Mouse (Mus musculus): ENCODE measurements around the gene Tbc1d24.

Gene Tbc1d24

DNA sequence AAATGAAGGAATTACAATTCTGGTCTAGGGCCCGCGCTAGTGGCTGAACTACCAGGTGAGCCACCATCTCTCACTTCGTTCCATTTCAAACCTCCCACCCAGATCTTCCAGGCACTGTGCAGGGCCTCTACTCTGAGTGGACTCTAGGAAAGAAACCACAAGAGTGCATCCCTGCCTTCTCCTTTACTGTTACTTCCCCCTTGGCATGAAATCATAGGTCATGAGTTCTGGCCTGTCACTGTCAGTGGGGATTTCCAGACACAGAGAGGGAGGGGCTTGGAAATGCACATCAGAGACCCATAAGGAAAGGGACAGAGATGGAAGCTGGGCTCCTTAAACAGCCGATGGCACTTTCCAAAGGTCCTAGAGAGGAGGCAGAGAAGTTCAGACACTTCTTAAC, 33.6 kb downstream of the Tbc1d24 start:
- DNase-seq: peak in 1 of 2 experiments; percentile 27

DNA sequence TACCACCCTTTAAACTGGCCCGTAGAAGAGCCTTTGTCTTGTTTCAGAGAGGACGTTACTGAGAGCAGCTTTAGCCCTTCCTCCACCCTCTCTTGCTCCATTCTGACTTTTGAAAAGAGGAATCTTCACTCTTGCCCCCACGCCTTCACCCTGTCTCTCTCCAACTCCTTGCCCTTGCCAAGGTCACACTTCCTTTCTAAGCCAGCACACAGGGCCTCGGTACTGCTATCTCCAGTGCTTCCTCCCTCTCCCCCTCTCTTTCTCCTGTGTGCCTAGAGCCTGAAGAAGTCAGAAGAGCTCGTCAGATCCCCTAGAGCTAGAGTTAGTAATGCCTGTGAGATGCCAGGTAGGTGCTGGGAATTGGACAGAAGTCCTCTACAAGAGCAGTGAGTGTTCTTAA, 34.6 kb downstream of the Tbc1d24 start:
- no peak for DNase-seq

DNA sequence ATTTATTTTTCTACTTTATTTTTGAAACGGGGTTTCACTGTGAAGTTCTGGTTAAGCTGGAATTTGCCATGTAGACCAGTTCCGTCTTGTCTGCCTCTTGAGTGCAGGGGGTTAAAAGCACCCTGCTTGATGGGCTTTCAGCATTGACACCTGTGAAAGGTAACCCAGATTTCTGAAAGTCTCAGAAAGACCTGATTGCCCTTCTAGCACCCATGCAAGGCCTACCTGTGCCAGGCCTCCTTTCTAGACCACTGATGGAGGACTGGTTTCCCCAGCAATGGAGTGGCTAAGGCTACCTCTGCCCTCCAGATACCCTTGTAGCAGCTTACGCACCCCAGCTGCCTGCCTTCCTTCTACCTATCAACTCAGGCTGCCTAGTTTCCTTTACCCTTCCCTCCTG, 35.2 kb downstream of the Tbc1d24 start:
- no peak for DNase-seq

DNA sequence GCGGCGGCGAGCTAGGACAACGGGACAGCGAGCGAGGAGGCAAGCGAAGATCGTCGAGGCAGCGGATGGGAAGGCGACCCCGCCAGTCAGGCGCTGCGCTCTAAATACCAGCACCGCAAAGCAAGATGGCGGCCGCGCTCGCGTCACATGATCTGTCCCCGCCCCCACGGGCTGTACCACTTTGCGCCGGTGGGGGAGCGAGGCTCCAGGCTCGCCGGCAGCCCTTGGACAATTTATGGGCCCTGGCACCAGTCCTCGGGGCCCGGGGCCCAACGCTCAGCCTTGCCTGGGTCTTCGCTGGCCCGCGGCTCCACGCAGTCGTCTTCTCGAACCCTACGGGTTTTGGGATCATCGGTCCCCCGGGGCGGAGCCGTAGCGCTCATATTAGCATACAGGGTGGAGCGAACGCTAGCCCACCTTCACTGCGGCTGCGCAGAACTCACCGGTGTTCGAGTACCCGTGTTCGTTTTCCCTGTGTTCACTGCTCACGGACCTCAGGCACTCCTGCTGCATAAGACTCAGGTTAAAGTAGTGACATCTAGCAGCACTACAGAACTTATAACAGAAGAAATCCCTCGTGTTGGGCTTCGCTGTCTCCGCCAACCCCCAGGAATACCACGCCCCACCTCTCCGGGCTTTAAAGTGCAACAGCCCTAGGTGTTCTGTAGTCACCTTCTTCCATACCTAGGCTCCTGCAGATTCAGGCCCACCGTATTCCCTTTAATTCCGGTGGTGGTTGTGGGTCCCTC, 35.9 kb downstream of the Tbc1d24 start, which contains the start of gene Atp6v0c:
Gene Atp6v0c (minus strand): TSS at position 386 of the 749 bp plus-strand sequence.
- peak; percentile 95 for DNase-seq

DNA sequence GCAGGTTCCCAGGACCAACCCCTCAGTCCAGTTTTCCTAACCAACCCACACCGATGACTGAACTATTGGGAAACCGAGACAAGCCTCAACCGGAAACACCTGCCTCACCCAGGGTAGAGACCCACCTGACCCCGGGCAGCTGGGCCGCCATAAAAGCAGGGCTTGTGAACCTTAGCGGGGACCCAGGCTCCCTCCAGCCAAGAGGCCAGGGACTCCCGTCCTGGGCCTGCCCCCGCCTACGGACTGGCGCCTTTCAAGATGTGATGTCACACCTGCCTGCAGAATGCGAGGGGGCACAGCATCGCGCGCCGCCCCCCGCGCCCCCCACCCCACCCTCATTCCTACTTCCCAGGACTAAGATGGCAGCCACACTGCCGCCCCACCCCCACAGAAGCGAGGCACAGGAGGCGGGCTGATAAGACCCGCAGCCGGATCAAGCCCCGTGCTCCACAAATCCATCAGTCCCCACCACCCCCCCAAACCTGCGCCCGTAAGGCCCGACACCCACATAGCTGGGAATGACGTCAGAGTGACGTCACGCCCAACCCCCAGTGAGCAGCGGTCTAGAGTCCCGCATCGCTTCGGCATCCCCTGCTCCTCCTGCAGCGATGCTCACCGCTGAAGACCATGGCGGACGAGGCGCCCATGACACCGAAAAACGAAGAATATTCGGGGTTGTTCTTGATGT, 36.6 kb downstream of the Tbc1d24 start:
- DNase-seq: peak; percentile 57 to 63

DNA sequence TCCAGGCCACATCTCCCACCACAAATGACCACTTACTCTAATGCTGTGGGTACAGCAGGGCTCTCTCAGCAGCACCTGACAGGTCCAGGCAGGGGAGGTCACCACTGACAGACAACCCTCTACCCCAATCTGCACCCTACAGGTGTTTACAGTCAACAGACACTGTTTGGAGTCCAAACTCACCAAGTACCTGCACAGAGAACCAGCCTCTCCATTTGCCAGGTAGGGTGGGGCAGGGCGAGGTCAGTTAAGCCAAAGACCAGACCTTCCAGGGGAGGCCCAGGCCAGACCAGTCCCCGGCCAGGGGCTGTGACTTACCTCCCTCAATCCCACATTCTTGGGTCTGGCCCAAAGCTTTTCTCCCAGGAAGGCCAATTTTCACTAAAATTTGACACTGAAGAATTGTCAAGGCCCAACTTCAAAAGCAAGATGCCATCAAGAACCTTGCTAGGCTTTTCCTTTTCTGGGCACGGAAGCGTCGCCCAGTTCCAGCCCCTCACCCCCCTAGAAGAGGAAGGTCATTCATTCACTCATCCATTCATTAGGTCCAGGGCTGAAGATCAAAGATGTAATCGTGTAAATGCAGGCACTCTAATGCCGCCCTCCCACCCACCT, 37.4 kb downstream of the Tbc1d24 start:
- no peak for DNase-seq

DNA sequence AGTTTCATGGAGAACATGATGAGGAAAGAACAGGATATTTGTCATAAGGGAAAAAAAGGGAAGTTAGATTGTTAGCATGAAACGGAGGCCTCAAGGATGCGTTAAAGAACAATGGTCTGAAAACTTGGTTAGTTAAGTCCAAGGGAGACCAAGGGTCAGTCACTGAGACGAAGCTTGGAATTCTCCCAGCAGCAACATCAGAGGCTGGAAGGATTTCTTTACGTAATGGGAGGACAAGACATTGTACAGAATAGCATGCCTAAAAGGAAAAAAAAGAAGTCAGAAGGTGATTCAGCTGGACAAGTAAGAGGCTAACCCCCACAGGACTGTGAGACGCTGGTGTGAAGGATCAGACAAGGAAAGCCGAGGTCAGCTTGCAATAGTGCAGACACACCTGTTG, 38.2 kb downstream of the Tbc1d24 start:
- no peak for DNase-seq

DNA sequence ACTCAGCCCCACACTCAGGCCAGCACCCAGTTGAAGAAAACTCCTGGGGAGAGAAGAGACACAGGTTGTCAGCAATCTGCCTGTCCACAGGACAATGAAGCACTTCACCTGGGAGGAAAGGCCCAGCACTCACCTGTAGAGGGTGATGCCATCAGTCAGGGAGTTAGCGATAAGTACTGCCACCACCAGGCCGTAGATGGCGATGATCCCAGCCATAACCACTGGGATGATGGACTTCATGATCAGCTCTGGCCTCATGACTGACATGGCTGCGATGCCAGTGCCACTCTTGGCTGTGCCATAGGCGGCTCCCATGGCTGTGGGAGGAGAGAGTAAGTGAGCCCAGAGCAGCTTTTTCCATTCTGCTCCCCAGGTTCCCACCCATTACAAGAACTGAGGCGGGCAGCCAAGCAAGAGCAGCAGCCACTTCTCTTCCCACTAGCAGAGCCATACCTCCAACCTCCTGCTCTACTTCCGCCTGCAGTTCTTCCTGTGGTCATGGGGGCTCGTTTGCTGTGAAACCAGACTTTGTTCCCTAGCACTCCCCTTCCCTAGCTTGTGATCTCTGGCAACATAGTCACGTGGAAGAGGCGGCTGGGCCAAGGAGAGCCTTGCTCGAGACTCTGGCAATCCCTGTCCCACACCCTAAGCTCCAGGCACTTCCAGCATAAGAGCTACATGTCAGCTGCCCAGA, 40.6 kb downstream of the Tbc1d24 start:
- DNase-seq: peak; percentile 44 to 57

DNA sequence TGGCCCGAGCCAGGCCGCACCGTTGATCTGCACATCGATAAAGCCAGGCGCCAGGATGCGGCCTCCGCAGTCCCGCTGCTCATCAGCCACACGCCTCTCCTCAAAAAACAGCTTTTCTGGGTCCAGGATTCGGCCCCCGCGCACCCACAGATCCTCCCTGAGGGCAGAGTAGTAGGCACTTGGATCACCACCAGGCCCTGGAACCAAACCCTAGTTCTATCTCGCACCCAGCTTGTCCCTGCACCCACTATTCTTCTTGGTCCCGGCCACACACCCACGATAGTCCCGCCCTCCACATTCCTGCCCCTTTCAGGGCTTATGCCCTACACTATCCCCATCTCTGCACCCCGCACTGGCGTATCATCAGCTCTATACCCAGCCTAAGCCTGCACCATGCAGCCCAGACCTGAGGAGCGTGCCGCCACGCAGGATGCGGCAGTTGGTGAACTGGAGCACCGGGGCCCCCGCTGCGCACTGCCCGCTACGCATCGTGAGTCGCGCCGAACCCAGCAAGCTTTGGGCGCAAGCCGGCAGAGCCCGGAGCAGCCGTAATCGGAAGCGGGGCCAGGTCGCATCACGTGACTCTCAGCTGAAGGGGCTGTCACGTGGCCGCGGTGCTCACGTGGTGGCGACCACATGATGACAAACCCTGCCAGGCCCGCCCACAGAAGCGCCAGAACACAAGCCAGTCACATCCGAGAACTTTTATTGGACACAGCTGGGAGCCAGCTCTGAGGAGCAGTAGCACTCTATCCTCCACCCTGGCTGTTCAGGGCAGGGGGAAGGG, 42.0 kb downstream of the Tbc1d24 start, which contains the start of gene Amdhd2:
Gene Amdhd2 (minus strand): TSS at position 591 of the 787 bp plus-strand sequence.
- DNase-seq: peak; percentile 94 to 96

DNA sequence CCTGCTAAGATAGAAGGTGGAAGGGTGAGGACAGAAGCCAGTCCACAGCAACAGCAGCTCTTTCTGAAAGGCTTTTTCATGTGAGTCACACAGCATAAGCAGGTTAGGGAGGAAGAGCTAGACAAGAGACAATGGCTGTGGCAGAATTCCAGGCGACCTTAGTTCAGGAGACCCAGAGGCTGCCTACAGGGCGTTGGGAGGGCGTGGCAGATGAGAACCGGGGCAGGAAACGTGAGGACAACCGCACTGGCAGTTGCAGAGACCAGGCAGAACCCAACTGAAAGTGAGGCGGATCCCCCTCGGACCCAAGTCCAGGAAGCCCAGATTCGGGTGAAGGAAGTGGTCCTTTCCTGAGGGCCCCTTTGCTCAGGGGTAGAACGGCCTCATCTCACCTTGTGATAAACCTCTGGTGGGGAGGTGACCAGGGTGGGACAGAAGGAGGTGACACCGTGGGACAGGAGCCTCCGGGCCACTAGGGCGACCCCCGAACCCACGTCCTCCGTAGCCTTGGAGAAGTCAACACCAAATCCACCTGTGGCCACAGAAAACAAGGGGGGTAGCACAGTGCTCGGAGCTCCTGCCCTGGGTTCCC, 42.7 kb downstream of the Tbc1d24 start:
- DNase-seq: peak; percentile 47 to 54

DNA sequence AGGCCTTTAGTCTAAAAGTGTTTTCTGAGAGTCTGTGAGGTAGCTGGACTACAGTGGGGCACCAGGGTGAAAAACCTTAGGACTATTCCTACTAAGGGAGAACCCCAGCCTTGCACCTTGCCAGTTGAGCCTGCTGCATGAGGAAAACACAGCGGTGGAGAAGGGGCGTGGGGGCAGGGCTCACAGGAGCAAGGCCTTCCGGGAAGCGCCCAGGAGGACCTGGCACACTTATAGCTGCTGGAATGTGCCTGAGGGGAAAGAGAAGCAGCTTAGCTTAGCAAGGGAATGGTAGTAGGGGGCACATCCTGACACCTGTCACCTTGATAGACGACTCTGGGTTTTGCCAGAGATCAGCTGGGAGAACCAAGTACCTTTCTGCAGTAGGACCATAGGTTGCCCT, 43.9 kb downstream of the Tbc1d24 start:
- DNase-seq: peak; percentile 46 to 53

DNA sequence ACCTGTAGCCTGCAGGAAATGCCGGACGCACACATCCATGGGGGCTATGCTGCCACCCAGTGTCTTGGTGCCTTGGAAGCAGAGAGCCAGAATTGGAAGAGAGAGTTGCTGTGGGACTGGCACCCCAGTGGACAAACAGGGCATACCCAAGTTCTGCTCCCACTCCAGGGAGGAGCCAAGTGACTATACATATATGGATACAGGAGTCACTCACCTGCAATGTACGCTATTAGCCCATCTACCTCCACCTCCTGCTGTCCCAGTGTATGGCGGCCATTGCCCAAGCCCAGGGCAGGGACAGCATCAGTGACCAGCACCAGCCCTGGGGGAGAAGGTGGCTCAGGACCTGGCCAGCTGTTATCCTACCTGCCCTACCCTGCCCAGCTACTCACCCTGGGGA, 47.8 kb downstream of the Tbc1d24 start:
- DNase-seq: no peak

DNA sequence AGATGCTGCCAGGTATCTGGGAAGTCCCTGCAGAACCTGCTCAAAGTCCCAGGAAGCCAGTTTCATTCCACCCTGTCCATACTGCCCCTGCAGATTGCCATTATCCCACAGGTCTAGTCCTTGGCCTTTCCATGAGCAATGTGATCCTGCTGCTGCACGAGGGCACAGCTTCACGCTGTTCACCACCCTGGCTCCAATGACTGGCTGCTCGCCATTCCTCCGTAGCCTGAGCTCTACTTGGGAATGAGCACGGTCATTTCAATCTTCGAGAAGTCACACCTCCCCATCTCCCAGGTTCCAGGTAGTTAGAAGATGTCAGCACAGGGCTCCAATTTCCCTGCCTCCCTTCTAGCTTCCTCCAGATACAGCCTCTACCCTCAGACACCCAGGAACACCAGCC, 48.2 kb downstream of the Tbc1d24 start:
- DNase-seq: no peak

DNA sequence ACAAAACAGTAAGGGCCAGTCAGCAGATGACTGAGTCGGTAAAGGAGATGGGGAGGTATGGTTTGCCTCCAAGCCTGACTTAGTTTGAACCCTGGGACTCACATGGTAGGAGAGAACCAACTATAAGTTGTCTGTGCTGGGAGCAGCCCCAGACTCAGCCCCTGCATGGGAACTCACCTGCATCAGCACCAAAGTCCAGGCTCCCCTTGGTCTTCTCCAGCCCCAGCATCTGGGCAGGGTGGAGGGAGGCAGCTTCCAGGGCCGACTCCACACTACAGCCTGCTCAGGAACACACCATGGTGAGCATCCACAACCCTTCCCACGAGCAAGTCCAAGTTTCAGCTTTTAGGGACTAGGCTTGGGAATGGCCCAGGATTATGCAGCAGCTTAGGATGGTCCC, 49.0 kb downstream of the Tbc1d24 start:
- DNase-seq: no peak

DNA sequence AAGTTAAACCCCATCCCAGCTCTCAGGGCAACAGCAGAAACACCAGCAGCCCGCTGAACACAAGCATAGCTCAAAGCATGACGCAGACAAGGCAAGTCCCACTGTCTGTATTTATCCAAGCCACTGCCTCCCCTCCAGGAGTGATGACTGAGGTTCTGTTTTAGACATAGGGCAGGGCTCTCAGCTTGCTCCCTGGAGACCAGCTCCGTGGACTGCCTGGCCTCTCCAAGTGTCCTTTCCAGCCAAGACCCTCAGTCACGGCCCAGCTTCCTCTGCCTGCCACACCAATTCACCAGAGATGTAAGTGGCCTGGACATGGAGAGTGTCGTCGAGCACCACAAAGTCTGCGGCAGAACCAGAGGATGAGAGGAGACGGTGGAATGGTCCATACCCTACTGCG, 49.6 kb downstream of the Tbc1d24 start:
- no peak for DNase-seq

DNA sequence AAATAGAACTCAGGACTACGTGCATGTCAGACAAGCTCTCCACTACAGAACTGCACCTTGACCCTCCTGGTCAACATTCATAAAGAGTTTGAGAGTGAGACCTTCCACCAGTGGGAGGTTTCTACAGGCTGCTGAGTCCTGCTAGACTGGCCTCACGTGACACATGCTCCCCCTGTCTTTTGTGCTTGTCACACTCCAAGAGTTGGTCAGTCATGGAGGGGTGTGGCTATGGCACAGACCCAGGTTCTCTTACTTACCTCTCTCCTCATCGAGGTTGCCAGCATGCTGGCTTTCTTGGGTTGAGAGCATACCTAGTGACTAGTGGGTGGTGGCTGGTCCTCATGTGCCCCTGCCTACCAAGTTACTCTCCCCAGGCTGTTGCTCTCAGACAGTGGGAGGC, 50.9 kb downstream of the Tbc1d24 start:
- DNase-seq: peak; percentile 73 to 81

DNA sequence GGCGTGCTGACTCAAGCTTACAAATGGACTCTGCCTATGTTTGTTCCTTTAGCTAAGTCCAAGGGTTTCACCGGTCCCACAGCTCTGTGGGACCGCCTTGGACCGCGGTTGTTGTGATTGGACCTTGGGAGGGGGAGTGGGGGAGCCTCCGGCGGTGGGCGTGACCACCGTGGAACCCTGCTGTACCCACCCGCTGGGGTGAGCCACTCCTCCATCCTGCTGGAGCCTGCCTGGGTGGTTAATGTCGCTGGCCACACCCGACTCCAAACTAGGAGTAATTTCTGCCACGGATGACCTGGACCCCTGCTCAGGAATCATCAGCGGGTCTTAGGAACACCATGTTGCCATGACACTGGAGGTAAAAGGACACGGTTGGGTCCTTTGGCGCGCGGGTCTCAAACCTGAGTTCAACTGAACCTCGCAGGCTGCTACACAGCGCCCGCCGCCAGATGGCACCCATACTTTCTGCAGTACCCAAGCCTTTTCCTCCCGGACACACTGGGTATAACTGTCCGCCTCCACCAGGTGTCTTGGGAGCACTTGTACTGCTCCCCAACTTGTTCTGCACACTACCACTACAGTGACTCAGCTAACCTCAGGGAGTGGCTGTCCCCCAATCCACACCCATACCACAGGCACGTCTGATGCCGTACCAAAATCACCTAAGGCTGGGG, 53.3 kb downstream of the Tbc1d24 start:
- DNase-seq: peak; percentile 84 to 89

DNA sequence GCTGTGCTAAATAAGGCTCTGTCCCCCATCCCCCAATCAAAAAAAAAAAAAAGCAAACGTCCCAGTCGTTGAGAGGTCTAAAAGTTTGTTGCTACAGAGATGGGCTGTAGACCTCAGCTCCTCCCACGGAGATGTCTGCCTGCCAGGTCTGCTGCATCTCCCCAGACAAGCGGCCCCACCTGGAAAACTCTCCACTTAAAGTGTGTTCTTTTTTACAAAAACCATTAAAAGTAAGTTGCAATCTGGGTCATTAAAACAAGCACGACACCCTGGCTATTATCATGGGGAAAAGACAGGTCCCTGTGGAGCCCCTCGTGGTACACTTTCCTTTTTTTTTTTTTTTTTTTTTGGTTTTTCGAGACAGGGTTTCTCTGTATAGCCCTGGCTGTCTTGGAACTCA, 54.0 kb downstream of the Tbc1d24 start:
- no peak for DNase-seq

DNA sequence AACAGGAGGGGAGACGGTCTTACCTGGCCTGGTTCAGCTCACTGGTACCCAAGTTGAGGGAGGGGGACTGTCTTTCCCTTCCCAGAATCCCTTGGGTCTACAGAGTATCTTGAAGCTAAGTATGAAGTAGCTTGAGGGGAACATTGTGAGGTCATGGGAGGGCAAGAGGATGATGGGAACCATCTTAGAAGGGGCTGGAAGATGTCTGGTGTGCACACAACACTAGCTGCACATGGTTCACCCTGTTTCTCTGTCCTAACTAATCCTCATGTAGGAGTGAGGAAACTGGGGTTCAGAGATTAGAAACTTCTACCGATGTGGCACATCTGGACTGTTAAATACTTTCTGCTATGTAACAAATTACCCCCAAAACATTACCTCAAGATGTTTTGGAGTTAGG, 54.5 kb downstream of the Tbc1d24 start, which contains the start of gene Pdpk1:
Gene Pdpk1 (minus strand): TSS at position 101 of the 400 bp plus-strand sequence.
- DNase-seq: no peak

DNA sequence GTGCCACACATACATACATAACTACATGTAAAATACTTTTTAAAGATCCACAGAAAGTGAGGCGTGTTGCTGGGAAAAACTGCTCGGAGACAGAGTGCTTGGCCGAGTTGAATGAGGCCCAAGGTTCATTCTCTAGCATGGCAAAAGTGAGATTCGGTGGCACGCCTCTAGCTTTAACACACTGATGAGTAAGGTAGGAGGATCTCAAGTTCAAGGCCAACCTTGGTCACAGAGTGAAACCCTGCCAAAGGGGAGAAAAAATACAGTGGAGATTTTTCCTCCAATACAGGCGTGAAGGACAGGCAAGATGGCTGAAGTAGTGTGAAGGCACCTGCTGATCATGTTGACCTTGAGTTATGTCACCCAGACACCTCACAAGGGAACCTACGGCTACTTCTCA, 55.9 kb downstream of the Tbc1d24 start:
- no peak for DNase-seq

DNA sequence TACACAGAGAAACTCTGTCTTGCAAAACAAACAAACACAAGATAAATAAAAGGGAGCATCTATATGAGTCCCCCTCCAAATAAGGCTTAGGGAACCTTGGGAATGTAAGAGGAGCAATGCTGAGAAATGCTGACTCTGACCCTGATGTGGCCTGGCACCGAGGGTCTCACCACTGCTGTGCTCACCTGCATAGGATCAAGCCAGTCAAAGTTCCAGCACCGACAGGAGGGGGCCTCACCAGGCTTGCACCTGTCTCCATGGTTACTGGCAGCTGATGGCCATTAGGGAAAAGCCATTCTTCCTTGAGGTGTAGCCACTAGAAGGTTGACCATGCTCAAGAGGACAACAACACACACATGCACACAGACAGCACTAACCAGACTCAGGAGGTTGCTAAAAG, 62.5 kb downstream of the Tbc1d24 start:
- no peak for DNase-seq
